Mouse (Mus musculus) kidney, adult 2 months (tissue): ENCODE data around the gene Abcg2. TPM values are rescaled to one million over a fixed set of nuclear protein-coding genes. Genes with fewer than 3 reads are reported as not detected.
"Not testable (repeated sequence)": the region's sequence is repeated elsewhere in the genome, so short reads cannot be mapped to it uniquely, and the experiment has no call there.

Experiments used
- DNase-seq: peaks from one replicate; pipeline ENCODE4 v3.0.0; 2021
- H3K27ac ChIP-seq: fragments of 200-500 bp; 2 replicates; pipeline ENCODE4 v1.5.1; 2012; ENCODE audit warnings: low read depth, low read length, control low read depth, inconsistent platforms; ENCODE audit not compliant: insufficient read depth
- H3K27me3 ChIP-seq: fragments of 200-500 bp; replicated peaks from 2 replicates; pipeline ENCODE4 v1.6.1; 2012; ENCODE audit warnings: mild to moderate bottlenecking, moderate library complexity, low read length, inconsistent platforms; ENCODE audit not compliant: control insufficient read depth, insufficient read depth
- H3K36me3 ChIP-seq: fragments of 200-500 bp; 2 replicates; pipeline ENCODE4 v1.6.1; 2012; ENCODE audit warnings: mild to moderate bottlenecking, moderate library complexity, low read length, inconsistent platforms; ENCODE audit not compliant: control insufficient read depth, insufficient read depth
- H3K4me1 ChIP-seq: fragments of 200-500 bp; 2 replicates; pipeline ENCODE4 v1.6.1; 2011; ENCODE audit warnings: low read length; ENCODE audit not compliant: control insufficient read depth, insufficient read depth
- H3K4me3 ChIP-seq: fragments of 200-500 bp; 2 replicates; pipeline ENCODE4 v1.5.1; 2011; ENCODE audit warnings: mild to moderate bottlenecking, low read depth, low read length, control low read depth; ENCODE audit not compliant: insufficient read depth
- CTCF ChIP-seq: fragments of 200-500 bp; conservative IDR thresholded peaks from 2 replicates; pipeline ENCODE4 v1.5.1; 2011; ENCODE audit warnings: low read depth, mild to moderate bottlenecking, control low read depth, low read length, moderate library complexity, mixed read lengths; ENCODE audit not compliant: insufficient read depth, insufficient read length
- POLR2A ChIP-seq: fragments of 200-500 bp; IDR thresholded peaks from one replicate; pipeline ENCODE4 v1.6.1; 2011; ENCODE audit warnings: low read depth, low read length, control low read depth
- WGBS: fragments of 180-500 bp; shearing (Covaris S2); methylation state at CpG from one replicate; pipeline ENCODE4 v1.1.7; 2018; 5-methylcytosine and 5-hydroxymethylcytosine counted together
- polyA plus RNA-seq: library from polyadenylated mRNA; depleted of rRNA; stranded (reverse); fragments of >200 nt; gene quantifications from 2 replicates; pipeline ENCODE4 v1.2.3, GENCODE M21; 2012; rRNA removed

Gene Abcg2
- 146 and 181 TPM in 2 replicates for polyA plus RNA-seq

DNA sequence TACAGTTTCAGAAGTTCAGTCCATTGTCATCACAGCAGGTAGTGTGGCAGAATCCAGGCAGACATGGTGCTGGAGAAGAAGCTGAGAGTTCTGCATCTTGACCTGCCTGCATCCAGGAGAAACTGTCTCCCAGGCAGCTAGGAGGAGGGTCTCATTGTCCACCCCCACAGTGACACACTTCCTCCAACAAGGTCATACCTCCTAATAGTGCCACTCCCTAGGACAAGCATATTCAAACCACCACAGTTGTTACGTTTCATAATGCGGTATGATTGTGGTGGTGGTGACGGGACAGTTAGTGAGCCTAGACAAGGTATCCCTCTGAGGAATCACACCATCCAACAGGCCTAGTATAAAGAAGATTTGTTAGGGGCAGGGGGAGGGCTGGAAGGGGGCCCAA, at the start of gene Abcg2:
Gene Abcg2 (plus strand): TSS at position 301 of the 400 bp plus-strand sequence.
- not testable (repeated sequence) for H3K4me3 ChIP-seq, DNase-seq, H3K36me3 ChIP-seq, H3K27ac ChIP-seq, H3K4me1 ChIP-seq, H3K27me3 ChIP-seq
- WGBS, result 97% methylated on average over 3 of the region's 3 CpGs

DNA sequence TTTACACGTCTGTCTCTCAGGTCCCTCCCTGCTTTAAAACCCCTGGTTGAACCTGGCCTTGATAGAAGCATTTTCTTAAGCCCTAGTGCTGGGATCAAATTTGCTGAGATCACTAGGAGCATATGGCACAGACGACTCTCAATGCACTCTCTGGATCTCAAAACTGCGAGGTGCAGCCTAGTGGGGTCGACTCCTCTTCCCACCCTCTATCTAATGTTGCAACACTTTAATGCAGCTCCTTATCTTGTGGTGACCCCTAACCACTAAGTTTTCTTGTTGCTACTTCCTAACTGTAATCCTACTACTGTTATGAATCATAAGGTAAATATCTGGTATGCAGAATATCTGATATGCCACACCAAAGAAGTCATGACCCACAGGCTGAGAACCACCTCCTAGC, 44.1 kb upstream of the Abcg2 start:
- WGBS, result 65% methylated on average over 4 of the region's 4 CpGs
- not testable (repeated sequence) for H3K27ac ChIP-seq, DNase-seq, H3K27me3 ChIP-seq, H3K36me3 ChIP-seq, H3K4me1 ChIP-seq, H3K4me3 ChIP-seq

DNA sequence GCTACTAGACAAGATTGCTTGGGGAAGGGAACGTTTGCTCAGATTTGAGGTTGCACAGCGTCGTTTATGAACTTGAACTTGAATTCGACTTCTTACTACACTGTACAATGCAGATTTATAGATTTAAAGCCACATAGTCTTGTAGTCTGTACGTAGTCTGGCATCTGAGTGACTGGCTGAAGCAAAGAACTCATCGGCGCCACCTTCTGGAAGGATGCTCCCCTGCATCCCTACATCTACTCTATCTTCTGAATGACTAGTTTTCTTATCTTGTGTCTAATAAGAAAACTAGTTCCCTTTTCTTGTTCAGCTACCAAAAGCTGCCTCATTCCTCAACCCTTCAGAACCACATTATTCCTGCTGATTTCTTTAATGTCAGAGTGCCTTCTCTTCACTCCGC, 41.5 kb upstream of the Abcg2 start:
- not testable (repeated sequence) for H3K27me3 ChIP-seq, H3K4me1 ChIP-seq, H3K27ac ChIP-seq, H3K4me3 ChIP-seq, H3K36me3 ChIP-seq
- peak; percentile 24 for DNase-seq
- 0 out of 2 replicates have a peak, but pooled peaks have one; percentile 34 for TF ChIP-seq CTCF
- 61% methylated on average over 8 of the region's 8 CpGs for WGBS

DNA sequence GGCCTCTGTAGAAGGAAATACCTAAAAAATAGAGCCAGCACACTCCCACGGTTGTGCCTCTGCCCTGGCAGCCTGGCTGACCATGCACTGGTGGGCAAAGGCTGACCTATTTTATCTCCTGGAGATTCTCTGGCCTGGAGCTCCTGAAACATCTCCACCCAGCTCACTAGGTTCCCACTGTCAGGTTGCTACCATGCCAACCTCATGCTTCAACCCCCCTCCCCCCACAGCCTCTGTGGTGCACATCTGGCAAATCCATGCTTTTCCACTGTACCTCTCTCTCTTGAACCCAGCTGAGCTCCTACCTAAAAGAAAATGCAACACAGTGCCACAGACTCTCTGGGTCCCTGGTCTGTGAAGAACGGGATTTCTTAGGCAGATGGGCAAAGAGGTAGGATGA, 39.4 kb upstream of the Abcg2 start:
- H3K4me3 ChIP-seq, H3K36me3 ChIP-seq, DNase-seq, H3K4me1 ChIP-seq, H3K27ac ChIP-seq, H3K27me3 ChIP-seq: not testable (repeated sequence)
- 29% methylated on average over 2 of the region's 2 CpGs for WGBS

DNA sequence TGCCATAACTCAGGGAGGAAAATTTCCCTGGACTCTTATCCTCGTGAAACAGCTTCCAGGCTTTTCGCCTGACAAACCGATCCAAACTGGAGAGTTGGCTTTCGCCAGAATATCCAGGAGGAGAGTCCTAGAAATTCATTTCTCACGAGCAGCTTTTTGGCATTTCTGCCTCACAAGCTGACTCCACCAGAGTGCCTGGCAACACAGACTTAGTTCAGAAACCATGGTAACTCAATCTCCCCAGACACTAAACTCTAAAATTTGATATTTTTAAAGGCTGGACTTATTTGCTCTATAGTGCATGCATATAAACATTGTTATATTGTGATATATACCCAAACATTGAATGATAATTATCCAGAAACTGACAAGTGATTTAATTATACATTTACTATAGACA, 38.3 kb upstream of the Abcg2 start:
- 44% methylated on average over 5 of the region's 5 CpGs for WGBS
- H3K27ac ChIP-seq, DNase-seq, H3K36me3 ChIP-seq, H3K4me3 ChIP-seq, H3K27me3 ChIP-seq, H3K4me1 ChIP-seq: not testable (repeated sequence)

DNA sequence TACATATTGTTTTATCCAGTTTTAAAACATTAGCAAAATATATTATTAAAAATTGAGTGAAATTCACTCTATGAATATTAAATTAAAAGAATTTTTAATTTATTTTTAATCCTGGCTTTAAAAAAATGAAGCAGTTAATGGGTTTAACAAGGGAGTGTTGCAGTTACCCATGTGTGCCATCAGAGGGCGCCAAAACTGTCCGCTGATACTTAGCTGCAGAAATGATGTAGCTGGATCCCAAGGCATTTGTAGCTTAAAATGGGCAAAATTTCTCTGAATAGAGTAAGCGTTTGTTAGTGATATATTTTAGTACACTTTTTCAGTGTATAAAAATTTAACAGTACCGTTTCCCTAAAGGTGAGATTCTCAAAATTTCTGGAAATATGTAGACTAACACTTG, 37.5 kb upstream of the Abcg2 start:
- peak; percentile 57 for DNase-seq
- H3K27me3 ChIP-seq, result no peaks in the 10 kb centered on the region
- WGBS, result 10% methylated on average over 4 of the region's 4 CpGs
- no peak overlapping the region for H3K27ac ChIP-seq
- no peak overlapping the region for H3K4me3 ChIP-seq
- no peaks in the 10 kb centered on the region for H3K4me1 ChIP-seq
- H3K36me3 ChIP-seq, result no peaks in the 10 kb centered on the region
- TF ChIP-seq CTCF, result peak; percentile 75
- no peak for TF ChIP-seq POLR2A

DNA sequence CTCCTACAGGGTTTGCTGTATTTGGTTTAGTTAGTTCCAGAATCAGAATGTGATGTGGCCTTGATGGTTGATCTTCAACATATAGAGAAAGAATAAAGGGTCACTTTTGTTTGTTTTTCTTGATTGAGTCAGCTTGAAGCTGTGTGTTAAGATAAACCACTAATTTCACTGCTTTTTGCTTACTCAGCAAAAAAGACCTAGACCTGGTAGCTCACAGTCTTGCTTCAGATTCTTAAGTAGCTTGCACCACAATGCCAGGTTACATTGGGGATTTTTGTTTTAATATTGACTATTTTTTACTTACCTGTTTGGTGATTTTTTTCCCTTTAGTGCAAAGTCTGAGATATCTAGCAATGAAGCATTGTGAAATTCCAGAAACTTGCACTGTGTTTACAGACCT, 30.5 kb upstream of the Abcg2 start:
- not testable (repeated sequence) for H3K27ac ChIP-seq, H3K4me3 ChIP-seq, H3K27me3 ChIP-seq, H3K36me3 ChIP-seq, H3K4me1 ChIP-seq, DNase-seq

DNA sequence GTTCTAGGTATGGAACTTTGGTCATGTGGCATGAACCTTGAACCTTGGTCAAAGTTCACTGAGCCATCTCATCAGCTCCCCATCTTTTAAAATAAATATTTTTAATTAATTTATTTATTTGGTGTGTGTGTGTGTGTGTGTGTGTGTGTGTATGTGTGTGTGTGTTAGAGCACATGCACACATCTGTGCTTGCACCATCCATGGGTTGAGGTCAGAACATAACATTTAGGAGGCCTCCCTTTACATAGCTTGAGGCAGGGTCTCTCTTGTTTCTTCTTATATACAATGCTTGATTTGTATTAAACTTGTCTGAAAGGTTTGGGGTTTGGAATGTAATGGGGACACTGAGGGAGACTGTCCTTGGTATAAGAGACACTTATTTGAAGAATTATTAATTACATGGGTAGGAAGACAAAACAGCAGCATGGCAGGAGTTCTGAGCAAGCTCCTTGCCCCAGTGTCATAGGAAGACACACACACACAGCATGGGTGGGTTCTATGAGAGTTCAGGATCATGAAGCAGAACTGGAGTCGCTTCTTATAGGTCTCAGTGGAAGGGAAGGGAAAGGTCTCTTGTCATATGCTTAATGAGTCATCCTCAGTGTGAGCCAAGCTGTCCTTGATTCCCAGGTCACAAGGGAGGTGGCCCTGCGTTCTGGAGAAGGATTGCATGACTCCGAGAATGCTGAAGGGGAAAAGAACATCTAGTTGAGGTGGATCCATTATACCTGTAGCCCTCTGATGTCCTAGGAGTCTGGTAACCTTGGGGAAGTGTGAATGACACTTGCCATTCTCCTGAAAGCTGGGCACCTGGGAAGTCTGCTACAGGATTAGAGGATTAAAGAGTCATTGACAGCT, 9.9 kb downstream of the Abcg2 start:
- DNase-seq, H3K27ac ChIP-seq, H3K4me1 ChIP-seq, H3K36me3 ChIP-seq, H3K4me3 ChIP-seq, H3K27me3 ChIP-seq: not testable (repeated sequence)
- 47% methylated on average over 3 of the region's 3 CpGs for WGBS

DNA sequence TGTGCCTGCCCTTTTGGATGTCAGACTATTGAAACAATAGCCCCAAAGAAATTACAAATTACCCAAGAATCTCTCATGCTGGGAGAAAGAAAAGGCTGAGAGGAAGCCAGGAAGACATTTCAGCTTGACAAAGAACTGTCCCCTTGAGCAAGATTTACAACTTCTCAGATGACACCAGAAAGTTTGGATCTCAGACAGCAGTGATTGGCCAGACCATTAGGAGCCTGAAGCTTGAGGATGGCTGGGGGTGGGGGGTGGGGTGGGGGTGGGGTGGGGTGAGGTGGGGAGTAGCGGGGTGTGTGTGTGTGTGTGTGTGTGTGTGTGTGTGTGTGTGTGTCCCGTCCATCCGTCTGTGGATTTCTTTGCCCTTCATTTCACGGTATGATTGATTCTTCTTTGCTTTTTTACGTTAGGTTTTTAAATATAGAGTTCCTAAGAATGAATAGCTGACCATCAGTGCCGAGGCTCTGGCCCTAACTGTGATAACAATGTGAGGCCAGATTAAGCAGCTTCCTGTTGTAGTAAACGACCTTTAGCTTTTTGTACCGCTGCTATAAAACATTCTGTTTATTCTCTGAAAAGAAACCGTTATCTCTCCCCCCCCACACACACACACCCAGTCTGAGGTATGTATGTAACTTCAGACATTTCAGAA, 11.4 kb downstream of the Abcg2 start:
- not testable (repeated sequence) for H3K4me1 ChIP-seq, H3K27me3 ChIP-seq, H3K36me3 ChIP-seq
- DNase-seq, result peak; percentile 17
- Histone ChIP-seq H3K27ac (peak overlapping the region; percentile 14; the same call in 1 of the 2 replicates), H3K4me3 (peak overlapping the region; percentile 48)
- 6% methylated on average over 9 of the region's 9 CpGs for WGBS
